Mouse (Mus musculus): Measurements from ENCODE around the gene Tmem178b.

- no peak for TF ChIP-seq CTCF (IDR thresholded peaks at IDR 0.05; ENCODE audit: low read depth, low read length)
- no peak for TF ChIP-seq POLR2A (IDR thresholded peaks at IDR 0.05; ENCODE audit: insufficient read depth, low read length)
- TF ChIP-seq EP300 (IDR thresholded peaks at IDR 0.05; ENCODE audit: insufficient read depth, low read depth, low read length): no peak
Observed at GRCm38 (mm10) chr6:40015185-40015584, 142.1 kb downstream of the Tmem178b start.

Measured in ES-Bruce4 (cell line).